Mouse (Mus musculus) adipose tissue, adult 10 weeks (tissue): ENCODE measurements around the gene Car7. TPM values are rescaled to one million over a fixed set of nuclear protein-coding genes. Genes with fewer than 3 reads are reported as not detected.

Experiments used
- polyA plus RNA-seq: library from polyadenylated mRNA; stranded (reverse); fragments of 350-450 nt; fragmentation: Illumina TruSeq; extraction: RNeasy Lipid Tissue Mini Kit (QIAGEN cat#74804); gene quantifications from one replicate; pipeline ENCODE4 v1.2.3, GENCODE M21; 2014; ENCODE audit warnings: low read depth, low replicate concordance

The Car7 gene
- 12.7 TPM for polyA plus RNA-seq

DNA sequence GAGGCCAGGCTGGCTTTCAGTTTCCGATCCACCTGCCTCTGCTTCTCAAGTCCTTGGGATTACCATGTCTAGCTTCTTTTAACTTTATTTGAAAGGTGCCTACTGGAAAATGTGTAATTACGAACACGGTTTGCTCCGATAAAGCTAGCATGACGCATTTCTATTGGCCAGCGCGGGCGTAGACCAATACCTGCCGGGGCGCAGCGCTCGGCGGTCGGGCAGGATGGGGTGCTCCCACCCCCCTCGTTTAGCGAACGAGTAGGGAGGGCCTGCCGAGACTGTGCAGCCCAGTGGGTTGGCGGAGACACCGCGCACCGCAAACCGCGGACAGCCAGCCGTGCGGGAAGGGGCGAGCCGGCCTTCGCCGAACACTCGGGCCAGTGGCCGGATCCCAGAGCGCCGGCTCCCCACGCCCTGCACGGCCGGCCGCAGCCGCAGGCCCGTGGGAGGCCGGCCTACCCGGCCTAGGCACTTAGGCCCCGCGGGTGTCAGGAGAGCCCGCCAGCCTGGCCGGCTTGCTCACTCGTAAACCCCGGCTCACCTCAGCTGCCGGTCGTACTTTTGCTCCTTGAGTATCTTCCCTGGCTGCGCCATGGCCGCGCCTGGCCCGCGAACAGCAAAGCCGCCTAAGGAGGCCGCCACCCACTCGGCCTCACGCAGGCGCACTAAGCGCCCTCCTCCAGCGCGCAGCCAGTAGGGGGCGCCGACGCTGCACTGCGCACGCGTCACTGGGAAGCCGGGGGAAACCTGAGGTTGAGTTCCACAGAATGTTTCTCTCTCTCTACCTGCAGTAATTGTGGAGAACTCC is at the start of gene Car7, which contains the start of gene Nae1:
Gene Car7 (plus strand): TSS at position 719 of the 808 bp plus-strand sequence.
Gene Nae1 (minus strand): TSS at position 667 of the 808 bp plus-strand sequence.

DNA sequence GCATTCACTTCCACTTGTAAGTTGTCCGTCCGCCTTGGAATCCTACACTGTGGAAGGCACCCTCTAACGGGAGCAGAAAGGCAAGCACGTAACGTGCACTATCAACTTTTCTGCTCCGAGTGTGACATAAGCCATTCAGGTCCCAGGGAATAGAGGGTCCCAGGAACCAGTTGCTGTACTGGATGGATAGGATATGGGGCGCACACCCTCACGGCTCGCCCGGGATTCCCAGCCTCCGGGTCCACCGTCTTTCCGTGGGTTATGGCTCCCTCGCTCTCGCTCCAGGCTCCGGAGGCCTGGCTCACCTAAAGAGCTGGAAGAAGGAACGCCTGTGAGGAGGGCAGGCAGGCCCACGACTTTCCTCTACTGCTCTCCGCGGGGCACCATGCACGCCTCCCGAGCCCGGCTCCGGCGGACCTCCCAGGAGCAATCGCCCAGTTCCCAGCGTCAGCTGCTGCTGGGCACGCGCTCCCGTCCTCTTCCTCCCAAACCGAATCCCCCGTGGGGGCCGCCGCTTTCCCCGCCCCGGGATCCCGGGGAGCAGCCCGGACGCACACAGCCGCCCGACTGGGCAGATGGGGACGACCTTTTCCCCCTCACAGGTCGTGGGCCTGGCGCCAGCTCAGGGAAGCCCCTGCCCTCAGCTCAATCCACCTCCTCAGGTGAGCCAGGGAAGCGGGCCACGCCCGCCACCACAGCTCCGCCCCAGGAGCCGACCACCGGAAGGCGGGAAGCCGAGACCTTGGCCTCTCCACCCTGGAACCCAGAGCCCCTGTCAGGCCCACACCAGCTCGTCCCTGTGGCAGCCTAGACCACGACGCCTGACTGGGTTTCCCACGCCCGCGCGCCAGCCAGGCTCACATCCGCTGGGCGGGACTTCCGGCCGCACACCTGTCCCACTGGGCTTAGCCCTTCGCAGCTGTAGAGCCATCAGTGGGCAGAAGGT is 25.2 kb upstream of the Car7 start, which contains the start of gene Terb1:
Gene Terb1 (minus strand): TSS at position 850 of the 946 bp plus-strand sequence.

DNA sequence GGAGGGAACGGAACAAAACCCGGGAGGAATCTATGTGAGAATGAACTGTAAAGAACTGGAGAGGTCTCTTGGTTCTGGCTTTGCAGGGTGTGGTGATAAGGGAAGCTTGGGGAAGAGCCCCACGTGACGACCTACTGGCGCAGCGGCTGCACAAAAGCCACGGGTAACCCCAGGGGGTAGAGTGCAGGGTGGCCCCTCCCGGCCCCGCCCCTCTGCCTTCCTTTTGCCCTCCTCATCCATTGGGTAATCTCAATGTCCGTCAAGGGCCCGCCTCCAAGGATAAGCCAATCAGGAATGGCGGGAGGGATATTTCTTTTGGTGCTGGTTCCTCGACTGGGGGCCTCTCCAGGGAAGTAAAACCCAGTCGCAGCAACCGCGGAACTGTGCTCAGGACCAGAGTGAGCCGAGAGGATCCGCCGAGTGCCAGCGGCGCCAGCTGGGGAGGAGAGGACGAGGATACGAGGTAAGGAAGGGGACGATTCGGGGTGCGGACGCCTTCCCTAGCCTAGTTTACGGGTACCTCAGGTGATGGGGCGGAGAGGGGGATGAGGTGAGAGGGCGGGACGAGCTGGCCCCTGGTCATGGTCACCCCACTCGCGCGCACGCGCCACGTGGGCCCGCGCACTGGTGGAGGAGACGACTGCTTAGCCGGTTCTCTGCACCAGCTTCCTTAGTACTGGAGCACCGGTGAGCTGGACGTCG is 56.8 kb downstream of the Car7 start, which contains the start of gene Pdp2:
Gene Pdp2 (plus strand): TSS at position 319 of the 702 bp plus-strand sequence.

Other genes with a start within 250 kb of the Car7 start
- 18.3 TPM for gene Cmtm2a, start 241.5 kb upstream of the Car7 start, polyA plus RNA-seq
- gene Gm45711, start 224.6 kb upstream of the Car7 start, polyA plus RNA-seq, result 1.7 TPM
- gene Cmtm1, start 224.5 kb upstream of the Car7 start, polyA plus RNA-seq, result not detected
- gene Gm11020, start 213.1 kb upstream of the Car7 start, polyA plus RNA-seq, result not detected
- gene Cmtm2b, start 212.5 kb upstream of the Car7 start, polyA plus RNA-seq, result 10.0 TPM
- 41.5 TPM for gene Cmtm3, start 195.3 kb upstream of the Car7 start, polyA plus RNA-seq
- gene Cmtm4, start 138.9 kb upstream of the Car7 start, polyA plus RNA-seq, result 36.8 TPM
- gene Dync1li2, start 91.6 kb upstream of the Car7 start, polyA plus RNA-seq, result 51.8 TPM
- 1.2 TPM for gene Terb1, start 24.8 kb upstream of the Car7 start, polyA plus RNA-seq
- gene Nae1, start 52 bp upstream of the Car7 start, polyA plus RNA-seq, result 51.1 TPM
- 8.2 TPM for gene Pdp2, start 56.8 kb downstream of the Car7 start, polyA plus RNA-seq
- gene Cdh16, start 89.7 kb downstream of the Car7 start, polyA plus RNA-seq, result 172 TPM
- gene Rrad, start 96.6 kb downstream of the Car7 start, polyA plus RNA-seq, result 4.0 TPM
- gene Ciao2b, start 107.3 kb downstream of the Car7 start, polyA plus RNA-seq, result 30.6 TPM
- gene Ces2a, start 199.3 kb downstream of the Car7 start, polyA plus RNA-seq, result 0.35 TPM